Mouse (Mus musculus): ENCODE data around the gene B3galt5. TPM values are rescaled to one million over a fixed set of nuclear protein-coding genes. Genes with fewer than 3 reads are reported as not detected.

B3galt5 gene
- polyA plus RNA-seq, 1 experiment = 0.37 TPM

GRCm38 (mm10) chr16:96361305-96362124 is 125.9 kb downstream of the B3galt5 start:
- no peak for TF ChIP-seq POLR2A (IDR thresholded peaks at IDR 0.05; ENCODE audit: borderline replicate concordance, control insufficient read depth, low read depth, low read length)
- TF ChIP-seq CTCF (IDR thresholded peaks at IDR 0.05; ENCODE audit: control insufficient read depth, insufficient read depth, low read length) = no peak
- Histone ChIP-seq H3K4me1 (ENCODE audit: control insufficient read depth, insufficient read depth, low read length) (no peaks in the 10 kb centered on the region), H3K27ac (ENCODE audit: control insufficient read depth, insufficient read depth, low read depth, low read length, poor library complexity) (no peak overlapping the region), H3K4me3 (replicated peaks; ENCODE audit: control insufficient read depth, low read depth, low read length) (no peak overlapping the region)
- WGBS = 69% methylated on average over 22 of the region's 22 CpGs

- 61% methylated on average over 4 of the region's 4 CpGs for WGBS
- no peak for TF ChIP-seq CTCF (IDR thresholded peaks at IDR 0.05; ENCODE audit: control insufficient read depth, insufficient read depth, low read length)
- no peak for TF ChIP-seq POLR2A (IDR thresholded peaks at IDR 0.05; ENCODE audit: borderline replicate concordance, control insufficient read depth, low read depth, low read length)
- no peak overlapping the region for H3K27ac ChIP-seq (ENCODE audit: control insufficient read depth, insufficient read depth, low read depth, low read length, poor library complexity)
- H3K4me3 ChIP-seq (replicated peaks; ENCODE audit: control insufficient read depth, low read depth, low read length) = no peak overlapping the region
- H3K4me1 ChIP-seq (ENCODE audit: control insufficient read depth, insufficient read depth, low read length) = no peaks in the 10 kb centered on the region
Measured at GRCm38 (mm10) chr16:96362873-96363272, 127.3 kb downstream of the B3galt5 start.

GRCm38 (mm10) chr16:96363277-96363676 is 127.7 kb downstream of the B3galt5 start:
- no peak overlapping the region for H3K4me3 ChIP-seq (replicated peaks; ENCODE audit: control insufficient read depth, low read depth, low read length)
- H3K4me1 ChIP-seq (ENCODE audit: control insufficient read depth, insufficient read depth, low read length) = no peaks in the 10 kb centered on the region
- H3K27ac ChIP-seq (ENCODE audit: control insufficient read depth, insufficient read depth, low read depth, low read length, poor library complexity) = no peak overlapping the region
- TF ChIP-seq CTCF (IDR thresholded peaks at IDR 0.05; ENCODE audit: control insufficient read depth, insufficient read depth, low read length) (no peak), POLR2A (IDR thresholded peaks at IDR 0.05; ENCODE audit: borderline replicate concordance, control insufficient read depth, low read depth, low read length) (no peak)
- WGBS = 63% methylated on average over 5 of the region's 5 CpGs

GRCm38 (mm10) chr16:96364870-96365269 is 129.3 kb downstream of the B3galt5 start:
- 87% methylated on average over 11 of the region's 11 CpGs for WGBS
- H3K4me1 ChIP-seq (ENCODE audit: control insufficient read depth, insufficient read depth, low read length) = no peaks in the 10 kb centered on the region; the same call in 1 of the 2 replicates
- no peak for TF ChIP-seq CTCF (IDR thresholded peaks at IDR 0.05; ENCODE audit: control insufficient read depth, insufficient read depth, low read length)
- TF ChIP-seq POLR2A (IDR thresholded peaks at IDR 0.05; ENCODE audit: borderline replicate concordance, control insufficient read depth, low read depth, low read length) = no peak
- no peak overlapping the region for H3K4me3 ChIP-seq (replicated peaks; ENCODE audit: control insufficient read depth, low read depth, low read length)
- H3K27ac ChIP-seq (ENCODE audit: control insufficient read depth, insufficient read depth, low read depth, low read length, poor library complexity) = no peak overlapping the region

Other genes starting within 250 kb of the B3galt5 start
- 17.4 and 26.4 TPM in 2 replicates for gene Psmg1, start 244.8 kb upstream of the B3galt5 start, polyA plus RNA-seq (2011; ENCODE audit: insufficient read depth, insufficient read length, low replicate concordance, missing spikeins)
- gene Brwd1, start 153.3 kb upstream of the B3galt5 start, polyA plus RNA-seq (2011; ENCODE audit: insufficient read depth, insufficient read length, low replicate concordance, missing spikeins) = 27.9 and 47.0 TPM in 2 replicates
- gene Hmgn1, start 108.1 kb upstream of the B3galt5 start, polyA plus RNA-seq (2011; ENCODE audit: insufficient read depth, insufficient read length, low replicate concordance, missing spikeins) = 53.4 and 102 TPM in 2 replicates
- 3.4 and 9.9 TPM in 2 replicates for gene Wrb, start 90.4 kb upstream of the B3galt5 start, polyA plus RNA-seq (2011; ENCODE audit: insufficient read depth, insufficient read length, low replicate concordance, missing spikeins)
- 1.3 TPM in 1 of 2 replicates, not detected in the other for gene Lca5l, start 43.5 kb upstream of the B3galt5 start, polyA plus RNA-seq (2011; ENCODE audit: insufficient read depth, insufficient read length, low replicate concordance, missing spikeins)
- 2.7 and 7.6 TPM in 2 replicates for gene Sh3bgr, start 35.4 kb upstream of the B3galt5 start, polyA plus RNA-seq (2011; ENCODE audit: insufficient read depth, insufficient read length, low replicate concordance, missing spikeins)
- 17.7 and 48.7 TPM in 2 replicates for gene Itgb2l, start 207.8 kb downstream of the B3galt5 start, polyA plus RNA-seq (2011; ENCODE audit: insufficient read depth, insufficient read length, low replicate concordance, missing spikeins)
- gene Pcp4, start 231.8 kb downstream of the B3galt5 start, polyA plus RNA-seq (2011; ENCODE audit: insufficient read depth, insufficient read length, low replicate concordance, missing spikeins) = 7.3 TPM in 1 of 2 replicates, not detected in the other

Measured in bone marrow, adult 2 months (tissue).